ENCODE assay signal across 31 mouse cellular contexts in genomic region chr9:31990456-31990855, GRCm38 (mm10).
"Had no signal": no experiment of that assay in that cellular context is flagged by ENCODE, and none has a peak within 500 bp of the region (broad histone marks: within the 10 kb centered on the region; RNA-seq: fewer than 3 reads in every experiment).

No protein-coding gene starts in this region.

- H3K4me3 ChIP-seq: heart, embryonic 10.5 days; heart, embryonic 12.5 days; heart, embryonic 13.5 days; heart, embryonic 15.5 days; hindbrain, embryonic 10.5 days; hindbrain, embryonic 12.5 days; hindbrain, embryonic 13.5 days; hindbrain, embryonic 15.5 days; intestine, embryonic 15.5 days; kidney, embryonic 15.5 days; layer of hippocampus, adult 2 months; left cerebral cortex, adult 2 months had no signal

- H3K9ac ChIP-seq: heart, embryonic 12.5 days; heart, embryonic 13.5 days; heart, embryonic 15.5 days; hindbrain, embryonic 12.5 days; hindbrain, embryonic 13.5 days; hindbrain, embryonic 14.5 days; hindbrain, embryonic 15.5 days; intestine, embryonic 15.5 days; kidney, embryonic 15.5 days had no signal

- H3K9me3 ChIP-seq: heart, embryonic 10.5 days; heart, embryonic 12.5 days; heart, embryonic 13.5 days; heart, embryonic 15.5 days; hindbrain, embryonic 10.5 days; hindbrain, embryonic 12.5 days; hindbrain, embryonic 13.5 days; hindbrain, embryonic 15.5 days; intestine, embryonic 15.5 days; kidney, embryonic 15.5 days had no signal

- DNase-seq: heart, postnatal 10 days; heart, postnatal 14 days; heart, postnatal 36 days; heart, postnatal 4 days; kidney, adult 11 months; kidney, adult 18-20 months; kidney, adult 2 months; kidney, adult 8-10 months; kidney, adult 9 months; kidney, postnatal 10 days; kidney, postnatal 14 days; kidney, postnatal 25 days; kidney, postnatal 36 days; kidney, postnatal 4 days; layer of hippocampus, postnatal 36 days had no signal

- H3K36me3 ChIP-seq: heart, embryonic 10.5 days; heart, embryonic 12.5 days; heart, embryonic 13.5 days; heart, embryonic 15.5 days; hindbrain, embryonic 10.5 days; hindbrain, embryonic 12.5 days; hindbrain, embryonic 13.5 days; hindbrain, embryonic 15.5 days; intestine, embryonic 15.5 days; kidney, embryonic 15.5 days had no signal

- H3K27ac ChIP-seq: heart, embryonic 10.5 days; heart, embryonic 13.5 days; heart, embryonic 15.5 days; hindbrain, embryonic 10.5 days; hindbrain, embryonic 12.5 days; hindbrain, embryonic 13.5 days; intestine, embryonic 15.5 days; kidney, embryonic 15.5 days; kidney, postnatal 0 days; layer of hippocampus, adult 2 months; left cerebral cortex, adult 2 months had no signal

- ATAC-seq: inflammation-experienced regulatory T-cells, adult 6 months; intestine, embryonic 15.5 days; intestine, postnatal 0 days had no signal

- H3K4me2 ChIP-seq: heart, embryonic 12.5 days; heart, embryonic 13.5 days; heart, embryonic 15.5 days; hindbrain, embryonic 13.5 days; intestine, embryonic 15.5 days; kidney, embryonic 15.5 days had no signal

- H3K27me3 ChIP-seq: heart, embryonic 12.5 days; heart, embryonic 13.5 days; heart, embryonic 15.5 days; hindbrain, embryonic 12.5 days; hindbrain, embryonic 13.5 days; hindbrain, embryonic 15.5 days; intestine, embryonic 15.5 days; kidney, embryonic 15.5 days had no signal
